Mouse (Mus musculus): ENCODE measurements around the gene Gm7356.
"Not testable (repeated sequence)": the region's sequence is repeated elsewhere in the genome, so short reads cannot be mapped to it uniquely, and the experiment has no call there.

Gm7356 gene

DNA sequence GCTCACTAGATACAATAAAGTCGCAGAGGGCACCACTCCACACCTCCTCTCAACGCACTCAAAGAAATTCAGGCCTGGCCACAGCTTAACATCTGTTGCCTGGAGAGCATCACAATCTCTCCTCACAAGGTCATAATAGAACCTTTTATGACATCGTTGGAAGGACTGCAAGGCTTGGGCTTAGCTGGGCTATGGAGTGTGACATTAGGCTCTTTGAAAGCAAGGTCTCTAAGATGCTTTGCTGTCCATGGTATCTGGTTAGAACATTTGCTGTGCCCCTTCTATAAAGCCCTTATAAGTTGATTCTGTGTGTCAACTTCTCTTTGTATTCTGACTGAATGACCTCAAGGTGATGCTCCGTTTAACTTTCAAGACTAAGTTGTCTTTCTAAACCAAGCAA is at the start of gene Gm7356:
Gm7356 (minus strand) TSS at position 101 of the 400 bp plus-strand sequence.
- not testable (repeated sequence) for DNase-seq

GRCm38 (mm10) chr17:14041880-14042279 is 38.4 kb upstream of the Gm7356 start:
- DNase-seq, result not testable (repeated sequence)

DNA sequence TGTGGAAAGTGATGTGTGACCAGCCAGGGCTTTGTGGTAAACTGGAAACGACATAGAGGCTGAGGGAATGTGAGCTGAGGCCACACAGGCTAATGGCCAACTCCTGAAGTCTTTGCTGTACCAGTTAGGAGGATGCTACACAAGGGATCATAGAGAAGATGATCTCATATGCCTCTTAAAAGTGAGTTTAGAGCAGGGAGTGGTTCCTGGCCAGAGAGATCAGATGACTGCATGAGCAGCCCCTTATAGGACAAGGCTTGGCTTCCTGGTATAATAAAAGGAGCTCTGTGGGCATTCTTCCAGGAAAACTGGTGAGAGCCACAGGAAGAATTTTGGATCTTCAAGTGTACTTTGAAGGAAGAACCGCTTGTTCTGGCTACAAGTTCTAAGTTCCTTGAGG is 33.5 kb upstream of the Gm7356 start:
- DNase-seq, result not testable (repeated sequence)

- DNase-seq, result not testable (repeated sequence)
Measured at GRCm38 (mm10) chr17:14036113-14036512, 32.6 kb upstream of the Gm7356 start.

DNA sequence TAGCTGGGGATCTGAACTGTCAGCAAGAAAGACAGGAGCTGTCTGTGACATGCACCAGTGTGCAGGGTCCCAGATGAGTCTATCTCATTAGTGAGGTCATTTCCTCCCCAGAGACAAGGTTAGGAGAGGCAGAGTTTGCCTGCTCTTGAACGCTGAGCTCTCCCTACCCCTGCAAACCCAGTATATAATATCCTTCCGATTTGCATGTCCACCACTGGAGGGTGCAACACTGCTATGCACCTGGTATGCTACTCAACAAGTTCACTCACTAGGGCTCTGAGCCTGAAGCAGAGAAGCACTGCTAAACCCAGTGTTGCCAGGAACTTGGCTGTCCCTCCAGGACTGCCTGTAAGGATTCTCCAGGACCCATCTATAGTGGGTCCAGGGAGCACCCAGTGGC is 10.1 kb downstream of the Gm7356 start:
- DNase-seq, result not testable (repeated sequence)

- DNase-seq, result no peak
Measured at GRCm38 (mm10) chr17:13987690-13988089, 15.8 kb downstream of the Gm7356 start.

DNA sequence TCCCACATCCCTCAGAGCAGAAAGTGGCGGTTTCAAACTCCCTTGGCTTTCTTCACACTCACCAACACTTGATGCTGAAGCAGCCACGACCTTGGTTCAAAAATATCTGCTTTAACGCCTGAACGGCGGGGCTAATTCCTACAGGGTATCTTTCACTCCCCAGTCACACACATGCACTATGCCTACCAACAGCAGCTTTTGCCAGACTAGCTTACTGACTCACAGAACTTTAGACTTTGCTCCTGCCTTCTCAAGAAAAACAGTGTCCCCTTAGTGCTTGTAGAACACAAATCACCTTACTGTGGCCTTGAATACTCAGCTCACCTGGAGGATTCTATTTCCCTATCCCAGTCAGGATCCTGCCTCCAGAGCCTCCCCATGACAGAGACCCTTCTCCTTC is 32.7 kb downstream of the Gm7356 start:
- not testable (repeated sequence) for DNase-seq

- not testable (repeated sequence) for DNase-seq
Measured at GRCm38 (mm10) chr17:13969917-13970316, 33.6 kb downstream of the Gm7356 start.

GRCm38 (mm10) chr17:13965048-13965447 is 38.5 kb downstream of the Gm7356 start:
- DNase-seq, result not testable (repeated sequence)

GRCm38 (mm10) chr17:13962245-13962644 is 41.3 kb downstream of the Gm7356 start:
- DNase-seq, result not testable (repeated sequence)

DNA sequence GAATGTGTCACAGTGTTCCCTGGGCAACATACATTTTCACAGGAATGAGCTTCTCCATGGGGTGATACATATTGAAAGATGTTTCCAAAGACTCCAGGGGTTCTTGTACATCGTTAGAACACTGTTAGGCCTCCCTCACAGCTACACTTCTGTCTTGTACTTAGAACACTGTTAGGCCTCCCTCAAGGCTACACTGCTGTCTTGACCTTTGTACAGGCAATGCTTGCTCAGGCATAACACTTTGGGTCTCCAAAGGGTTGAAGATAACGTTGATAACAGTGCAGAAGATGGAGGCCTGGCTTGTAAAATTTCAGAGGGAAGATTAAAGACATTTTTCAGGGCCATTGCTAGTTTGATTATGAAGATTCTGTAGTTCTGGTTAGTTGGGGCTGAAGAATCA is 45.4 kb downstream of the Gm7356 start:
- not testable (repeated sequence) for DNase-seq

DNA sequence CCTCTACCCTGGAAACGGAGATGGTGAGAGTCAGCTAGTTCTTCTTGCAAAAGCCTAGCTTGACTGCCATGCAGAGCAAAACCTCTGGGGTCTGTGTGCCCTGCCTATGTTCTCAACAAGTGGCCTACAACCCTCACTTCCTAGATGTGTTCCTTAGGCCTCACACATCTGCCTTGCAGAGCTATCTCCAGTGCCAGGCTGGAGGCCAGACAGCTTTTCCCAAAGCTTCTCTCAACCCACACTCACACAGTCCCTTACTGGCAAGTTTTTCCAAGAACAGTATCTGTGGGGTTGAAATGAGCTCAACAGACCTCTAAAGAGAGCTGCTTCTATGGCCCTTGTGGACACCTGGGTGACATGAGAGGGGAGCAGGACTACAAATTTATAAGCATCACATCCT is 51.9 kb downstream of the Gm7356 start:
- not testable (repeated sequence) for DNase-seq
